10 mouse cellular contexts compared by ENCODE assay signal in the genomic region with DNA sequence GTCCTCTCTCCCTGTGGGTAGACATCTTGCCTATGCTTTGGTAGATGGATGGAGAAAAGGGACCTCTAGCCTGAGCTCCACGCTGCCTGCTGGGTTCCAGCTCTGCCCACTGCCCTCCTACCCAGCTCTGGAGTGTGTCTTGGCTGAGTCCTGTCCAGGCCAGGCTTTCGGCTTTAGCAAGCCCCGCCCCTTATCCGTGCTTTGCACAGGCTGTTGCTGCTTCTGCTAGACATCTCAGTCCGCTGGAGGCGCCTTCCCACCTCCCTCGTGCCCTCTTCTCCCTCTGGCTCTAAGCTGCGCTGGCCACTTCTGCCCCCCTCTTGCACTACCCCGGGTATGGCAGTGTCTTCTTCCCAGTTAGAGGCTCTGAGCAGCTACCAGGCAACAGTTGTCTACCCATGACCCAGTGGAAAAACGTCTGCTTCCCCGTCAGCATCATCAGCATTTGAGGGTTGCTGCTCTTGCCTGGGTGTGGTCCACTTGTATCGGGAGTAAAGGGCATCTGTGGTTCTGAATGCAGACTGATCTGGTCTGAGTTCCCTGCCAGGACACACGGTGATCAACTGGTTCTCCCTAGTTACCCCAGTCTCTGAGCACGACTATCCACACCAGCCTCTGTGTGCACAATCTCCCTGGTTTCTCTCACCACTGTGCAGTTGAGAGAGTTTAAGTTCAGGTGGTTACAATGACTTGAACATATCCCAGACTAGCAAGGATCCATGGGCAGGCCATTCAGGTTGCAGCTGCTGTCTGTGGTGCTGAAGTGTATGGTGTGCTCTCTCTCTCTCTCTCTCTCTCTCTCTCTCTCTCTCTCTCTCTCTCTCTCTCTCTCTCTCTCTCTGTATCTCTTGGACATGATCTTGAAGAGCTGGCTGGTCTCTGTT. TPM values are rescaled to one million over a fixed set of nuclear protein-coding genes. Genes with fewer than 3 reads are reported as not detected.
DNase-seq lines count a peak whose midpoint lies in the region; ATAC-seq lines count a peak whose summit lies in the region.
"Had no signal": no experiment of that assay in that cellular context is flagged by ENCODE, and none has a peak within 500 bp of the region (broad histone marks: within the 10 kb centered on the region; RNA-seq: fewer than 3 reads in every experiment).

No protein-coding gene starts in this region.

- ATAC-seq in forebrain, embryonic 14.5 days, result 0 out of 2 replicates have a peak, but pooled peaks have one; percentile 9
- peak; percentile 16 for ATAC-seq in megakaryocyte, adult 5-6 weeks (ENCODE audit: poor library complexity, severe bottlenecking)

- H3K9ac ChIP-seq in forebrain, embryonic 14.5 days (ENCODE audit: low read length), result no peak overlapping the region
- H3K9ac ChIP-seq: liver, embryonic 14.5 days had no signal

- H3K27ac ChIP-seq in forebrain, embryonic 14.5 days (ENCODE audit: low read depth, low read length), result peak overlapping the region; percentile 88
- H3K27ac ChIP-seq: liver, embryonic 14.5 days had no signal

- no peaks in the 10 kb centered on the region for H3K9me3 ChIP-seq in forebrain, embryonic 14.5 days (replicated peaks; ENCODE audit: control insufficient read depth, low read length)

- DNase-seq in right cerebral cortex, postnatal 14 days, result peak; percentile 26
- no peak for DNase-seq in right cerebral cortex, postnatal 4 days
- peak; percentile 50 for DNase-seq in forebrain, embryonic 14.5 days (ENCODE audit: low spot score)
- no peak for DNase-seq in spleen, postnatal 10 days (ENCODE audit: low spot score in 2 of 2)
- no peak for DNase-seq in kidney, adult 9 months
- DNase-seq in yolk sac, embryonic 10.5 days (ENCODE audit: low spot score), result no peak
- DNase-seq: adrenal gland, postnatal 25 days had no signal

- H3K4me1 ChIP-seq in forebrain, embryonic 14.5 days (ENCODE audit: control insufficient read depth, insufficient read depth, low read length), result peaks cover 31% of the 10 kb centered on the region

- WGBS in forebrain, embryonic 14.5 days, result 10% methylated on average over 14 of the region's 14 CpGs

- H3K27me3 ChIP-seq in forebrain, embryonic 14.5 days (replicated peaks; ENCODE audit: control insufficient read depth, insufficient read depth, low read length), result no peaks in the 10 kb centered on the region

- no peaks in the 10 kb centered on the region for H3K36me3 ChIP-seq in forebrain, embryonic 14.5 days (ENCODE audit: control insufficient read depth, insufficient read depth, low read length)

- peak overlapping the region; percentile 51; the same call in 1 of the 2 replicates for H3K4me2 ChIP-seq in forebrain, embryonic 14.5 days (ENCODE audit: low read length)

- no peak overlapping the region for H3K4me3 ChIP-seq in forebrain, embryonic 14.5 days (ENCODE audit: low read depth, low read length)

RNA-seq across cellular contexts. Expression of a gene that starts 13.2 kb away (rescaled TPM):
- 15.6 and 18.6 TPM in 2 replicates for polyA plus RNA-seq in forebrain, embryonic 14.5 days (2014; fragmentation: Nextera tagmentation; extraction: Ambion mirVana)
- total RNA-seq in megakaryocyte, adult 5-6 weeks (2015), result not detected in 2 replicates
- 0.07 and 0.16 TPM in 2 replicates for total RNA-seq in megakaryocyte, adult 5-6 weeks (2017)

RNA-seq across cellular contexts. Expression of a gene that starts 26.1 kb away (rescaled TPM):
- 196 and 235 TPM in 2 replicates for polyA plus RNA-seq in forebrain, embryonic 14.5 days (2014; fragmentation: Nextera tagmentation; extraction: Ambion mirVana)
- total RNA-seq in megakaryocyte, adult 5-6 weeks (2015), result 968 and 1,019 TPM in 2 replicates
- total RNA-seq in megakaryocyte, adult 5-6 weeks (2017), result 2,015 and 2,172 TPM in 2 replicates

RNA-seq across cellular contexts. Expression of a gene that starts 32.9 kb away (rescaled TPM):
- polyA plus RNA-seq in forebrain, embryonic 14.5 days (2014; fragmentation: Nextera tagmentation; extraction: Ambion mirVana), result 2.4 and 2.5 TPM in 2 replicates
- total RNA-seq in megakaryocyte, adult 5-6 weeks (2015), result not detected in 2 replicates
- not detected in 2 replicates for total RNA-seq in megakaryocyte, adult 5-6 weeks (2017)
- total RNA-seq: gastrocnemius, adult 18-20 months had no signal

RNA-seq across cellular contexts. Expression of a gene that starts 54.6 kb away (rescaled TPM):
- 13.2 and 18.2 TPM in 2 replicates for polyA plus RNA-seq in forebrain, embryonic 14.5 days (2014; fragmentation: Nextera tagmentation; extraction: Ambion mirVana)
- 8.7 and 9.3 TPM in 2 replicates for total RNA-seq in megakaryocyte, adult 5-6 weeks (2015)
- total RNA-seq in megakaryocyte, adult 5-6 weeks (2017), result 9.7 and 11.9 TPM in 2 replicates

Comparison
In these comparisons a context has a peak if more than half of its experiments do, and no peak if none do; other contexts are left out.
1. DNase-seq: peak in right cerebral cortex, postnatal 14 days (single experiment) and forebrain, embryonic 14.5 days (single experiment); none in right cerebral cortex, postnatal 4 days (single experiment), spleen, postnatal 10 days (0 of 2), kidney, adult 9 months (single experiment) and yolk sac, embryonic 10.5 days (single experiment).